ENCODE assay signal across 8 mouse cellular contexts in the genomic region with DNA sequence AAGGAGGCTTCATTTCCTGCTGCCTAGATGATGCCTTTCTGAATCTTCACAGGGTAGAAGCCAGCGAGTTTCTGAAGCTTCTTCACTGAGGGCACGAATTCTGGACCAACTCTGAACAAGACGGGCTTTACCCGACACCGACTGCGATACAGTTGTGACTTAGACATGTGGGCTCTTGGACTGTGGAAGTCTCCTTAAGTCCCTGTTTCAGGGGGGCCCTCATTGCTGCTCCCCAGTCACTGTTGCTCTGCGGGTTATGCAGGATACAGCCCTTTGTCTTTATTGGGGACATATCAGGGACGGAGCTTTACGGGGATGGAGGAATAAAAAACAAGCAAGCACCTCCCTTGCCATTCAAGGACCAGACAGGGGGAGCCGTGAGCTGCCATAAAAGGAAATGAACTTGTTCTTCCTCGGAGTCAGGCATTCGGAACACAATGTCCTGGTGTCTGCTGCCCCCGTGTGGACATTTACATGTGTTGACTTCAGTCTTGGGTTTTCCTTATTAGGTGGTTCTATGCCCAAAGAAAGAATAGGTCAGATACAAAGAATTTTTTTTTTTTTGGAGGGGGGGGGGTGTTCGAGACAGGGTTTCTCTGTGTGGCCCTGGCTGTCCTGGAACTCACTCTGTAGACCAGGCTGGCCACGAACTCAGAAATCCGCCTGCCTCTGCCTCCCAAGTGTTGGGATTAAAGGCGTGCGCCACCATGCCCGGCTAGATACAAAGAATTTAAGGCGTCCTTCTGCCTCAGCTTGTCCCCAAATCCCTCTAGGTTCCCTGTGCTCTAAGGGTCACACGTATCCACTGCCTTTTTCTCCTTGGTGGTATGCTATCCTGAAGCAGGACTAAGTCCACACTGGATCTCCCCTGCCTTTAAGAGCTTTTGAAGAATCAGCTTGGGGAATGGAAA. TPM values are rescaled to one million over a fixed set of nuclear protein-coding genes. Genes with fewer than 3 reads are reported as not detected.
A peak's percentile ranks its signal among the peaks of the same experiment; 100 is the strongest.
DNase-seq lines count a peak whose midpoint lies in the region; ATAC-seq and TF ChIP-seq lines count a peak whose summit lies in the region.

No protein-coding gene starts in this region.

- no peaks in the 10 kb centered on the region for H3K27me3 ChIP-seq in ES-Bruce4 (ENCODE audit: control insufficient read depth, insufficient read depth, low read length, poor library complexity, severe bottlenecking)
- H3K27me3 ChIP-seq in forebrain, embryonic 14.5 days (replicated peaks; ENCODE audit: control insufficient read depth, insufficient read depth, low read length): no peaks in the 10 kb centered on the region

- no peaks in the 10 kb centered on the region for H3K4me1 ChIP-seq in ES-Bruce4 (ENCODE audit: control insufficient read depth, insufficient read depth, low read length)
- H3K4me1 ChIP-seq in forebrain, embryonic 14.5 days (ENCODE audit: control insufficient read depth, insufficient read depth, low read length): no peaks in the 10 kb centered on the region
- H3K4me1 ChIP-seq in lung, adult 2 months (ENCODE audit: control insufficient read depth, insufficient read depth, low read length): no peaks in the 10 kb centered on the region

- H3K9ac ChIP-seq in ES-Bruce4 (ENCODE audit: low read depth, poor library complexity, severe bottlenecking): peak overlapping the region; percentile 55; the same call in 1 of the 2 replicates
- peak overlapping the region; percentile 64 for H3K9ac ChIP-seq in forebrain, embryonic 14.5 days (ENCODE audit: low read length)

- ATAC-seq in cerebellum, adult (ENCODE audit: insufficient number of reproducible peaks, low FRiP score, low TSS enrichment): peak; percentile 87
- ATAC-seq in forebrain, embryonic 14.5 days: peak; percentile 94
- peak; percentile 96 for ATAC-seq in neutrophil, adult 5-6 weeks (ENCODE audit: extremely low read depth, insufficient number of reproducible peaks, low FRiP score, poor library complexity, severe bottlenecking)

- TF ChIP-seq POLR2A in ES-Bruce4 (IDR thresholded peaks at IDR 0.05; ENCODE audit: insufficient read depth, low read length): no peak
- no peak for TF ChIP-seq POLR2A in lung, adult 2 months (IDR thresholded peaks at IDR 0.05; ENCODE audit: borderline replicate concordance, extremely low read depth, low read depth, low read length)

- TF ChIP-seq CTCF in ES-Bruce4 (IDR thresholded peaks at IDR 0.05; ENCODE audit: low read depth, low read length): peak; percentile 71
- peak; percentile 84 for TF ChIP-seq CTCF in lung, adult 2 months (IDR thresholded peaks at IDR 0.05; ENCODE audit: insufficient read depth, low read length)

- TF ChIP-seq EP300 in ES-Bruce4 (IDR thresholded peaks at IDR 0.05; ENCODE audit: insufficient read depth, low read depth, low read length): no peak

- 26% methylated on average over 21 of the region's 21 CpGs for WGBS in forebrain, embryonic 14.5 days
- WGBS in lung, adult 2 months: 22% methylated on average over 21 of the region's 21 CpGs

- H3K4me2 ChIP-seq in forebrain, embryonic 14.5 days (ENCODE audit: low read length): peak overlapping the region; percentile 65

- H3K4me3 ChIP-seq in ES-Bruce4 (ENCODE audit: low read depth, low read length): peak overlapping the region; percentile 40
- peak overlapping the region; percentile 31 for H3K4me3 ChIP-seq in forebrain, embryonic 14.5 days (ENCODE audit: low read depth, low read length)
- peak overlapping the region; percentile 25 for H3K4me3 ChIP-seq in lung, adult 2 months (replicated peaks; ENCODE audit: extremely low read depth, low read depth, low read length)

- no peaks in the 10 kb centered on the region for H3K9me3 ChIP-seq in ES-Bruce4 (replicated peaks; ENCODE audit: control insufficient read depth, insufficient read depth, low read length, poor library complexity, severe bottlenecking)
- no peaks in the 10 kb centered on the region for H3K9me3 ChIP-seq in forebrain, embryonic 14.5 days (replicated peaks; ENCODE audit: control insufficient read depth, low read length)

- intact Hi-C loops in heart, postnatal 25 days (cut with DNase I): loop anchor here (5.0 to 10.0 kb wide), 4 partner anchors 34 to 329 kb away; partner anchors contain the start of genes Rtca and Sass6

- H3K27ac ChIP-seq in ES-Bruce4 (ENCODE audit: insufficient read depth, low read length): no peak overlapping the region
- H3K27ac ChIP-seq in forebrain, embryonic 14.5 days (ENCODE audit: low read depth, low read length): no peak overlapping the region

- no peaks in the 10 kb centered on the region for H3K36me3 ChIP-seq in ES-Bruce4 (ENCODE audit: control insufficient read depth, insufficient read depth, low read length, poor library complexity, severe bottlenecking)
- no peaks in the 10 kb centered on the region for H3K36me3 ChIP-seq in forebrain, embryonic 14.5 days (ENCODE audit: control insufficient read depth, insufficient read depth, low read length)

- peak; percentile 97 for DNase-seq in forebrain, embryonic 14.5 days (ENCODE audit: low spot score)
- DNase-seq in heart, postnatal 25 days (ENCODE audit: low spot score): peak; percentile 70
- DNase-seq in layer of hippocampus, adult 18-20 months (ENCODE audit: low spot score in 2 of 2): peak; percentile 83 to 95
- peak; percentile 73 for DNase-seq in lung, adult 2 months
- DNase-seq in thymus, adult 18-20 months: peak; percentile 65 to 81

RNA-seq across cellular contexts. Expression of gene Frrs1, which starts 23.2 kb away (rescaled TPM):
- 60.3 and 65.0 TPM in 2 replicates for polyA plus RNA-seq in ES-Bruce4 (2011; ENCODE audit: insufficient read depth, insufficient read length, low read depth, missing spikeins)
- polyA plus RNA-seq in forebrain, embryonic 14.5 days (2014; fragmentation: Nextera tagmentation; extraction: Ambion mirVana): 1.9 and 3.1 TPM in 2 replicates
- total RNA-seq in heart, postnatal 25 days (2021): 1 to 10 TPM; 3.1 to 4.8 TPM
- 1 to 10 TPM in 1 of 2 experiments, under 1 TPM in 1; 0.74 to 1.3 TPM for total RNA-seq in layer of hippocampus, adult 18-20 months (2021)
- polyA plus RNA-seq in lung, adult 2 months (2012; rRNA removed): 12.3 and 23.4 TPM in 2 replicates
- 8.6 and 10.8 TPM in 2 replicates for total RNA-seq in neutrophil, adult 5-6 weeks (2017)

RNA-seq across cellular contexts. Expression of gene Agl, which starts 28.1 kb away (rescaled TPM):
- polyA plus RNA-seq in ES-Bruce4 (2011; ENCODE audit: insufficient read depth, insufficient read length, low read depth, missing spikeins): 15.2 and 15.8 TPM in 2 replicates
- polyA plus RNA-seq in forebrain, embryonic 14.5 days (2014; fragmentation: Nextera tagmentation; extraction: Ambion mirVana): 10.7 and 11.8 TPM in 2 replicates
- 100 to 1,000 TPM; 199 to 210 TPM for total RNA-seq in heart, postnatal 25 days (2021)
- 10 to 100 TPM; 22.4 to 25.7 TPM for total RNA-seq in layer of hippocampus, adult 18-20 months (2021)
- polyA plus RNA-seq in lung, adult 2 months (2012; rRNA removed): 4.2 and 9.2 TPM in 2 replicates
- 13.9 and 17.3 TPM in 2 replicates for total RNA-seq in neutrophil, adult 5-6 weeks (2017)

Comparison
In these comparisons a context has a peak if more than half of its experiments do, and no peak if none do; other contexts are left out.
1. RNA of gene Agl, which starts 28.1 kb away (total RNA-seq): 199 to 210 TPM in heart, postnatal 25 days; 22.4 to 25.7 TPM in layer of hippocampus, adult 18-20 months and 13.9 to 17.3 TPM in neutrophil, adult 5-6 weeks; every median in the first group is over 4 times any median in the second.
2. Peak in every context shown above with its lines, with median percentiles within 50 percentile points of each other: H3K4me3 ChIP-seq, ATAC-seq and DNase-seq.